ENCODE assay signal across 10 mouse cellular contexts in the genomic region with DNA sequence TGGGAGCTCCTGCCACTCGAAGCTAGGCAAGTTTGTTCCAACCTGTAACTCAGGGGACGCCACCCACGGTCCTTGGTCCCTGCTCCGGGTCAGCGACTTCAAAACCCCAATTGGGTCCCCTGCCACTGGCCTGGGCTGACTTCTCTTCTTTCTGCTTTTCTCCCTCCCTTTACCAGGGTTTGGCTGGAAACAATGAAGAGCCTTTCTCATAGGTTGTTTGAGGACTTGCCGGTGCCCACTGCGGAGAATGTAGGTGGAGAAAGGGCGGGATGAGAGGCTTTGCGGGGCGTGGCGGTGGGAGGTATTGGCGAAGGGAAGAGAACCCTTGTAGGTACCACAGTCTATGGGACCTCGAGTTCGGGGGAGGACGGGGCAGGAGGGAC. TPM values are rescaled to one million over a fixed set of nuclear protein-coding genes. Genes with fewer than 3 reads are reported as not detected.
A peak's percentile ranks its signal among the peaks of the same experiment; 100 is the strongest.
DNase-seq lines count a peak whose midpoint lies in the region; ATAC-seq and TF ChIP-seq lines count a peak whose summit lies in the region.
"Had no signal": no experiment of that assay in that cellular context is flagged by ENCODE, and none has a peak within 500 bp of the region (broad histone marks: within the 10 kb centered on the region; RNA-seq: fewer than 3 reads in every experiment).

A gene (minus strand): TSS at position 194 of the 383 bp plus-strand sequence.

- ATAC-seq in heart, embryonic 15.5 days (replicated peaks; ENCODE audit: insufficient number of reproducible peaks, insufficient read depth, low FRiP score, low read depth) = 0 out of 2 replicates have a peak, but pooled peaks have one; percentile 19
- peak; percentile 47; the same call in 1 of the 2 replicates for ATAC-seq in forebrain, postnatal 0 days
- ATAC-seq in lung, embryonic 16.5 days (ENCODE audit: low read depth) = peak; percentile 66

- no peaks in the 10 kb centered on the region for H3K9me3 ChIP-seq in heart, embryonic 15.5 days (replicated peaks)
- no peaks in the 10 kb centered on the region for H3K9me3 ChIP-seq in forebrain, postnatal 0 days (ENCODE audit: low read length)
- H3K9me3 ChIP-seq in lung, embryonic 16.5 days (ENCODE audit: control insufficient read depth, low read length) = no peaks in the 10 kb centered on the region

- no peaks in the 10 kb centered on the region for H3K36me3 ChIP-seq in heart, embryonic 15.5 days
- H3K36me3 ChIP-seq in forebrain, postnatal 0 days (ENCODE audit: insufficient read depth) = no peaks in the 10 kb centered on the region
- H3K36me3 ChIP-seq in lung, embryonic 16.5 days (ENCODE audit: control insufficient read depth, insufficient read depth, low read length) = no peaks in the 10 kb centered on the region
- H3K36me3 ChIP-seq in testis, adult 2 months (ENCODE audit: control insufficient read depth, insufficient read depth, low read length) = no peaks in the 10 kb centered on the region

- TF ChIP-seq POLR2A in bone marrow macrophage, adult 2 months (IDR thresholded peaks at IDR 0.05; ENCODE audit: borderline replicate concordance, low read depth, low read length) = no peak
- no peak for TF ChIP-seq POLR2A in testis, adult 2 months (IDR thresholded peaks at IDR 0.05; ENCODE audit: control insufficient read depth, low read depth, low read length)

- peak within 1 kb of the TSS; percentile 63 for H3K4me3 ChIP-seq in heart, embryonic 15.5 days
- H3K4me3 ChIP-seq in bone marrow macrophage, adult 2 months (ENCODE audit: insufficient read depth, low read length) = peak within 1 kb of the TSS; percentile 26
- peak within 1 kb of the TSS; percentile 65 for H3K4me3 ChIP-seq in forebrain, postnatal 0 days (ENCODE audit: low read depth, low read length)
- peak within 1 kb of the TSS; percentile 60 for H3K4me3 ChIP-seq in lung, embryonic 16.5 days (ENCODE audit: low read length)
- peak within 1 kb of the TSS; percentile 72 for H3K4me3 ChIP-seq in testis, adult 2 months (ENCODE audit: control insufficient read depth, low read depth, low read length)

- WGBS in heart, embryonic 15.5 days = 1% methylated on average over 15 of the region's 15 CpGs
- under 1% methylated on average over 15 of the region's 15 CpGs for WGBS in forebrain, postnatal 0 days
- WGBS in lung, embryonic 16.5 days = 1% methylated on average over 15 of the region's 15 CpGs

- TF ChIP-seq CTCF in bone marrow macrophage, adult 2 months (IDR thresholded peaks at IDR 0.05; ENCODE audit: low read depth, low read length) = no peak
- no peak for TF ChIP-seq CTCF in forebrain, postnatal 0 days (IDR thresholded peaks at IDR 0.05; ENCODE audit: low read depth)
- no peak for TF ChIP-seq CTCF in testis, adult 2 months (IDR thresholded peaks at IDR 0.05; ENCODE audit: control insufficient read depth, insufficient read depth, insufficient replicate concordance, low read depth, low read length)

- H3K27me3 ChIP-seq in heart, embryonic 15.5 days = peaks cover 15% of the 10 kb centered on the region; the same call in 1 of the 2 replicates
- H3K27me3 ChIP-seq in forebrain, postnatal 0 days (ENCODE audit: insufficient read depth, low read length) = no peaks in the 10 kb centered on the region
- H3K27me3 ChIP-seq in lung, embryonic 16.5 days (ENCODE audit: control insufficient read depth, insufficient read depth, low read depth, low read length) = peaks cover 17% of the 10 kb centered on the region
- no peaks in the 10 kb centered on the region for H3K27me3 ChIP-seq in testis, adult 2 months (ENCODE audit: control insufficient read depth, insufficient read depth, low read length)

- DNase-seq in heart, postnatal 4 days = no peak
- no peak for DNase-seq in forebrain, postnatal 0 days
- DNase-seq in kidney, postnatal 4 days = peak; percentile 36 to 40
- no peak for DNase-seq in T-cell, adult 2 months (ENCODE audit: low spot score)

- H3K27ac ChIP-seq in heart, embryonic 15.5 days = no peak within 1 kb of the TSS
- no peak within 1 kb of the TSS for H3K27ac ChIP-seq in bone marrow macrophage, adult 2 months (ENCODE audit: insufficient read depth, low read depth, low read length)
- H3K27ac ChIP-seq in forebrain, postnatal 0 days (ENCODE audit: low read depth, low read length) = 0 out of 2 replicates have a peak within 1 kb of the TSS, but pooled peaks have one; percentile 4
- no peak within 1 kb of the TSS; the same call in 1 of the 2 replicates for H3K27ac ChIP-seq in lung, embryonic 16.5 days (ENCODE audit: low read length)
- no peak within 1 kb of the TSS for H3K27ac ChIP-seq in testis, adult 2 months (ENCODE audit: control insufficient read depth, insufficient read depth, low read depth, low read length)

- peaks cover 10% of the 10 kb centered on the region for H3K4me1 ChIP-seq in heart, embryonic 15.5 days (replicated peaks)
- H3K4me1 ChIP-seq in bone marrow macrophage, adult 2 months (ENCODE audit: control insufficient read depth, insufficient read depth, low read length) = no peaks in the 10 kb centered on the region
- H3K4me1 ChIP-seq in forebrain, postnatal 0 days (ENCODE audit: insufficient read depth) = no peaks in the 10 kb centered on the region
- no peaks in the 10 kb centered on the region for H3K4me1 ChIP-seq in lung, embryonic 16.5 days (replicated peaks; ENCODE audit: control insufficient read depth, insufficient read depth, low read length)
- peaks cover 4% of the 10 kb centered on the region; the same call in 1 of the 2 replicates for H3K4me1 ChIP-seq in testis, adult 2 months (ENCODE audit: control insufficient read depth, insufficient read depth, low read length)

- peak within 1 kb of the TSS; percentile 97 for H3K4me2 ChIP-seq in heart, embryonic 15.5 days
- peak within 1 kb of the TSS; percentile 97 for H3K4me2 ChIP-seq in forebrain, postnatal 0 days (ENCODE audit: low read depth)
- peak within 1 kb of the TSS; percentile 97 for H3K4me2 ChIP-seq in lung, embryonic 16.5 days (ENCODE audit: low read depth, low read length)

- peak within 1 kb of the TSS; percentile 41 for H3K9ac ChIP-seq in heart, embryonic 15.5 days
- H3K9ac ChIP-seq in forebrain, postnatal 0 days = peak within 1 kb of the TSS; percentile 57
- peak within 1 kb of the TSS; percentile 38 for H3K9ac ChIP-seq in lung, embryonic 16.5 days (ENCODE audit: low read length)

RNA-seq across cellular contexts. Expression of the gene that starts here (rescaled TPM):
- polyA plus RNA-seq in heart, embryonic 15.5 days (2015; fragmentation: Nextera tagmentation; extraction: Ambion mirVana) = 2.7 and 3.3 TPM in 2 replicates
- under 1 TPM; 0.31 to 0.59 TPM for total RNA-seq in heart, postnatal 4 days (2021)
- polyA plus RNA-seq in bone marrow macrophage, adult 2 months (2012; ENCODE audit: insufficient read depth, insufficient read length, missing spikeins) = not detected in 2 replicates
- total RNA-seq in forebrain, postnatal 0 days (2014; rRNA removed) = 22.2 and 25.9 TPM in 2 replicates
- polyA plus RNA-seq in forebrain, postnatal 0 days (2015; fragmentation: Nextera tagmentation; extraction: Ambion mirVana) = 25.8 and 35.1 TPM in 2 replicates
- 1.4 and 1.8 TPM in 2 replicates for polyA plus RNA-seq in lung, embryonic 16.5 days (2015; fragmentation: Nextera tagmentation; extraction: Ambion mirVana)
- polyA plus RNA-seq in testis, adult 2 months (2012; rRNA removed) = 0.14 and 0.20 TPM in 2 replicates
- polyA plus RNA-seq: large intestine, adult 2 months; Patski had no signal

Comparison
In these comparisons a context has a peak if more than half of its experiments do, and no peak if none do; other contexts are left out.
1. RNA of the gene that starts here (total RNA-seq): 22.2 to 25.9 TPM in forebrain, postnatal 0 days; 0.31 to 0.59 TPM in heart, postnatal 4 days; every median in the first group is over 10 times any median in the second.
2. DNase-seq: peak in kidney, postnatal 4 days (2 of 2); none in heart, postnatal 4 days (single experiment), forebrain, postnatal 0 days (single experiment) and T-cell, adult 2 months (single experiment).
3. Peak in every context shown above with its lines, with median percentiles within 50 percentile points of each other: ATAC-seq, H3K4me2 ChIP-seq, H3K4me3 ChIP-seq and H3K9ac ChIP-seq.